Comparison of ENCODE assay signal across 13 mouse cellular contexts in the genomic region with DNA sequence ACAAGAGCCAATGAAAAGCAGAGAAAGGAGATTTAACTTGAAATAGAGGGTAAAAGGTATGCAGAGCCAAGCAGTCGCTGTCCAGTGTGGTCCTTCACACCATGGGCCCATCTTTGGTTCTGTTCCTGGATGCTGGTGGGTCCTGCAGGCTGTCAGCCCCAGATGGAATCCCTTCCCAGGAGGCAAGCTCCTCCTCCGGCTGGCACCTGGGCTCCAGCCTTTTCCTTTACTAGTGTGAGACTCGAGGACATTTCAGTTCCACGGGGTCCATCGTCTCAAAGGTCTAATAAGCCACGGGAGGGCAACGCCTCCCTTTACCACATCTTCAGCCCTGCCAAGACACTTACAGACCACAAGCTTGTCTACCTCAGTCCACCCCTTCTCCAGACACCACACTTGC.
A peak's percentile ranks its signal among the peaks of the same experiment; 100 is the strongest.
DNase-seq lines count a peak whose midpoint lies in the region.
"Had no signal": no experiment of that assay in that cellular context is flagged by ENCODE, and none has a peak within 500 bp of the region (broad histone marks: within the 10 kb centered on the region; RNA-seq: fewer than 3 reads in every experiment).

No protein-coding gene starts in this region.

- peak; percentile 69 for DNase-seq in cerebellum, adult 11-12 months
- no peak for DNase-seq in cerebellum, postnatal 4 days (ENCODE audit: low spot score in 2 of 2)
- peak; percentile 71 for DNase-seq in cerebellum, adult 9-10 months
- DNase-seq in cerebellum, adult 11 months: no peak
- peak; percentile 61 to 63 for DNase-seq in cerebellum, postnatal 25 days
- no peak for DNase-seq in cerebellum, postnatal 14 days
- DNase-seq in brain, adult 2 months (ENCODE audit: low read depth, low spot score): peak; percentile 56
- no peak for DNase-seq in ovary, postnatal 10 days (ENCODE audit: low spot score)
- DNase-seq: adrenal gland, adult 8-10 months; adrenal gland, postnatal 14 days; adrenal gland, postnatal 36 days; B cell, adult 2 months; forebrain, postnatal 0 days had no signal

Comparison
In these comparisons a context has a peak if more than half of its experiments do, and no peak if none do; other contexts are left out.
1. DNase-seq: peak in cerebellum, adult 11-12 months (single experiment), cerebellum, adult 9-10 months (single experiment), cerebellum, postnatal 25 days (2 of 2) and brain, adult 2 months (single experiment); none in cerebellum, postnatal 4 days (0 of 2), cerebellum, adult 11 months (single experiment), cerebellum, postnatal 14 days (0 of 2) and ovary, postnatal 10 days (single experiment).